Mouse (Mus musculus) limb, embryonic 11.5 days (tissue): ENCODE results near the gene Celf1. TPM values are rescaled to one million over a fixed set of nuclear protein-coding genes. Genes with fewer than 3 reads are reported as not detected.

Experiments
- ATAC-seq: fragments of 200-750 bp; cut with Nextera tagmentation; 2 replicates; pipeline ENCODE4 v1.8.0; 2017; ENCODE audit warnings: low read depth; ENCODE audit not compliant: insufficient number of reproducible peaks, low FRiP score, low TSS enrichment
- DNase-seq: peaks from one replicate; pipeline ENCODE4 v3.0.0-alpha.2; 2015; ENCODE audit warnings: low spot score
- H3K27ac ChIP-seq: fragments of 300-500 bp; sonication (generic); replicated peaks from 2 replicates; pipeline ENCODE4 v1.5.1; 2014; ENCODE audit warnings: low read depth, mild to moderate bottlenecking, low read length
- H3K27me3 ChIP-seq: fragments of 300-500 bp; sonication (generic); 2 replicates; pipeline ENCODE4 v1.6.1; 2014; ENCODE audit warnings: mild to moderate bottlenecking, low read length, mixed read lengths; ENCODE audit not compliant: control insufficient read depth, insufficient read depth
- H3K36me3 ChIP-seq: fragments of 300-500 bp; sonication (generic); 2 replicates; pipeline ENCODE4 v1.6.1; 2014; ENCODE audit warnings: mild to moderate bottlenecking, low read length, moderate library complexity, mixed read lengths; ENCODE audit not compliant: control insufficient read depth, insufficient read depth
- H3K4me1 ChIP-seq: fragments of 300-500 bp; sonication (generic); 2 replicates; pipeline ENCODE4 v1.6.1; 2014; ENCODE audit warnings: low read length, mixed read lengths; ENCODE audit not compliant: control insufficient read depth, insufficient read depth
- H3K4me2 ChIP-seq: fragments of 300-500 bp; sonication (generic); 2 replicates; pipeline ENCODE4 v1.6.1; 2014; ENCODE audit warnings: low read depth, mild to moderate bottlenecking, moderate library complexity; ENCODE audit not compliant: severe bottlenecking
- H3K4me3 ChIP-seq: fragments of 300-500 bp; sonication (generic); 2 replicates; pipeline ENCODE4 v1.5.1; 2014; ENCODE audit warnings: low read depth, low read length
- H3K9ac ChIP-seq: fragments of 300-500 bp; sonication (generic); 2 replicates; pipeline ENCODE4 v1.6.1; 2014; ENCODE audit warnings: mild to moderate bottlenecking, low read length
- H3K9me3 ChIP-seq: fragments of 300-500 bp; sonication (generic); 2 replicates; pipeline ENCODE4 v1.6.1; 2016; ENCODE audit warnings: low read length; ENCODE audit not compliant: control insufficient read depth
- WGBS: fragments of 180-500 bp; shearing (Covaris S2); extraction: QIAGEN DNeasy Blood & Tissue Kit; methylation state at CpG from one replicate; pipeline ENCODE4 v1.1.7; 2014; 5-methylcytosine and 5-hydroxymethylcytosine counted together
- polyA plus RNA-seq: library from polyadenylated mRNA; unstranded; fragments of >200 nt; fragmentation: Nextera tagmentation; extraction: Ambion mirVana; gene quantifications from 2 replicates; pipeline ENCODE4 v1.2.1, GENCODE M21; 2014

The Celf1 gene
- polyA plus RNA-seq, 1 experiment from 2014 or later, result 75.2 TPM

- Histone ChIP-seq H3K4me1 (no peaks in the 10 kb centered on the region), H3K27ac (no peak overlapping the region), H3K9ac (no peak overlapping the region), H3K4me3 (no peak overlapping the region), H3K9me3 (no peaks in the 10 kb centered on the region), H3K36me3 (no peaks in the 10 kb centered on the region; the same call in 1 of the 2 replicates), H3K4me2 (no peak overlapping the region), H3K27me3 (no peaks in the 10 kb centered on the region)
- ATAC-seq, result no peak
- WGBS, result 82% methylated on average over 3 of the region's 3 CpGs
- DNase-seq, result no peak
These were observed 13.3 kb downstream of the Celf1 start for GRCm38 (mm10) chr2:90953461-90953860.

GRCm38 (mm10) chr2:90956053-90956452 lies 15.9 kb downstream of the Celf1 start:
- H3K4me2 ChIP-seq, result no peak overlapping the region
- H3K27ac ChIP-seq, result no peak overlapping the region
- 72% methylated on average over 1 of the region's 1 CpGs for WGBS
- no peak overlapping the region for H3K9ac ChIP-seq
- no peaks in the 10 kb centered on the region for H3K9me3 ChIP-seq
- DNase-seq (no peak), ATAC-seq (no peak)
- no peaks in the 10 kb centered on the region for H3K36me3 ChIP-seq
- H3K4me1 ChIP-seq, result no peaks in the 10 kb centered on the region
- no peaks in the 10 kb centered on the region for H3K27me3 ChIP-seq
- no peak overlapping the region for H3K4me3 ChIP-seq

GRCm38 (mm10) chr2:90958856-90959255 lies 18.7 kb downstream of the Celf1 start:
- 82% methylated on average over 3 of the region's 3 CpGs for WGBS
- Histone ChIP-seq H3K9ac (no peak overlapping the region), H3K4me1 (no peaks in the 10 kb centered on the region), H3K4me2 (no peak overlapping the region), H3K36me3 (no peaks in the 10 kb centered on the region), H3K27me3 (no peaks in the 10 kb centered on the region), H3K9me3 (no peaks in the 10 kb centered on the region), H3K4me3 (no peak overlapping the region), H3K27ac (no peak overlapping the region)
- ATAC-seq, result no peak
- no peak for DNase-seq

GRCm38 (mm10) chr2:90960012-90960411 lies 19.8 kb downstream of the Celf1 start:
- WGBS, result 93% methylated on average over 2 of the region's 2 CpGs
- no peaks in the 10 kb centered on the region for H3K4me1 ChIP-seq
- H3K9me3 ChIP-seq, result no peaks in the 10 kb centered on the region
- no peaks in the 10 kb centered on the region for H3K27me3 ChIP-seq
- H3K4me3 ChIP-seq, result no peak overlapping the region
- H3K36me3 ChIP-seq, result no peaks in the 10 kb centered on the region
- no peak for DNase-seq
- H3K27ac ChIP-seq, result no peak overlapping the region
- H3K4me2 ChIP-seq, result no peak overlapping the region
- ATAC-seq, result no peak
- no peak overlapping the region for H3K9ac ChIP-seq

- no peaks in the 10 kb centered on the region for H3K4me1 ChIP-seq
- H3K36me3 ChIP-seq, result no peaks in the 10 kb centered on the region
- no peaks in the 10 kb centered on the region for H3K27me3 ChIP-seq
- H3K4me2 ChIP-seq, result no peak overlapping the region
- H3K4me3 ChIP-seq, result no peak overlapping the region
- H3K9ac ChIP-seq, result no peak overlapping the region
- H3K9me3 ChIP-seq, result no peaks in the 10 kb centered on the region
- 98% methylated on average over 1 of the region's 1 CpGs for WGBS
- H3K27ac ChIP-seq, result no peak overlapping the region
- ATAC-seq (no peak), DNase-seq (no peak)
These were observed 23.1 kb downstream of the Celf1 start for GRCm38 (mm10) chr2:90963304-90963703.

- Histone ChIP-seq H3K4me1 (no peaks in the 10 kb centered on the region), H3K9ac (no peak overlapping the region), H3K9me3 (no peaks in the 10 kb centered on the region), H3K27me3 (no peaks in the 10 kb centered on the region), H3K27ac (no peak overlapping the region), H3K4me3 (no peak overlapping the region), H3K36me3 (no peaks in the 10 kb centered on the region), H3K4me2 (no peak overlapping the region)
- DNase-seq (no peak), ATAC-seq (no peak)
- WGBS, result 93% methylated on average over 7 of the region's 7 CpGs
These were observed 24.8 kb downstream of the Celf1 start for GRCm38 (mm10) chr2:90964811-90965465.

GRCm38 (mm10) chr2:90965466-90966080 lies 25.4 kb downstream of the Celf1 start:
- Histone ChIP-seq H3K27ac (no peak overlapping the region), H3K9ac (no peak overlapping the region), H3K9me3 (no peaks in the 10 kb centered on the region), H3K36me3 (no peaks in the 10 kb centered on the region), H3K4me2 (no peak overlapping the region), H3K4me1 (no peaks in the 10 kb centered on the region), H3K4me3 (no peak overlapping the region), H3K27me3 (no peaks in the 10 kb centered on the region)
- ATAC-seq, result no peak
- WGBS, result 78% methylated on average over 2 of the region's 2 CpGs
- DNase-seq, result no peak

- Histone ChIP-seq H3K9ac (no peak overlapping the region), H3K27ac (no peak overlapping the region), H3K4me3 (no peak overlapping the region), H3K4me1 (no peaks in the 10 kb centered on the region), H3K4me2 (no peak overlapping the region), H3K9me3 (no peaks in the 10 kb centered on the region), H3K36me3 (no peaks in the 10 kb centered on the region; the same call in 1 of the 2 replicates), H3K27me3 (no peaks in the 10 kb centered on the region)
- DNase-seq (no peak), ATAC-seq (no peak)
These were observed 30.4 kb downstream of the Celf1 start for GRCm38 (mm10) chr2:90970606-90971005.

- Histone ChIP-seq H3K4me1 (no peaks in the 10 kb centered on the region), H3K9ac (no peak overlapping the region), H3K9me3 (no peaks in the 10 kb centered on the region), H3K36me3 (no peaks in the 10 kb centered on the region; the same call in 1 of the 2 replicates), H3K4me2 (no peak overlapping the region), H3K27ac (no peak overlapping the region), H3K27me3 (no peaks in the 10 kb centered on the region), H3K4me3 (no peak overlapping the region)
- DNase-seq (no peak), ATAC-seq (no peak)
These were observed 33.9 kb downstream of the Celf1 start for GRCm38 (mm10) chr2:90974101-90974500.
